Mouse (Mus musculus) heart, adult 2 months (tissue): ENCODE data around the gene Fam25c. TPM values are rescaled to one million over a fixed set of nuclear protein-coding genes. Genes with fewer than 3 reads are reported as not detected.
A peak's percentile ranks its signal among the peaks of the same experiment; 100 is the strongest.

Experiments
- DNase-seq, 2 experiments: peaks; one replicate each; pipeline ENCODE4 v3.0.0; 2021
- H3K27ac ChIP-seq: fragments of 200-600 bp; 2 replicates; pipeline ENCODE4 v1.8.1; 2022
- H3K27me3 ChIP-seq: fragments of 200-500 bp; 2 replicates; pipeline ENCODE4 v1.6.1; 2012; ENCODE audit warnings: mild to moderate bottlenecking, low read length, inconsistent platforms, mixed read lengths; ENCODE audit not compliant: control insufficient read depth, insufficient read depth
- H3K36me3 ChIP-seq: fragments of 200-500 bp; 2 replicates; pipeline ENCODE4 v1.6.1; 2012; ENCODE audit warnings: low read length, inconsistent platforms; ENCODE audit not compliant: control insufficient read depth, insufficient read depth
- H3K4me1 ChIP-seq: fragments of 200-500 bp; 2 replicates; pipeline ENCODE4 v1.6.1; 2011; ENCODE audit warnings: low read length; ENCODE audit not compliant: control insufficient read depth, insufficient read depth
- H3K4me3 ChIP-seq: fragments of 200-600 bp; 2 replicates; pipeline ENCODE4 v1.8.1; 2022
- H3K79me2 ChIP-seq: fragments of 200-500 bp; replicated peaks from 2 replicates; pipeline ENCODE4 v1.6.1; 2012; ENCODE audit warnings: mild to moderate bottlenecking, inconsistent platforms, low read length, moderate library complexity, mixed read lengths; ENCODE audit not compliant: control insufficient read depth, insufficient read depth
- H3K9ac ChIP-seq: fragments of 200-500 bp; 2 replicates; pipeline ENCODE4 v1.6.1; 2012; ENCODE audit warnings: low read depth, mild to moderate bottlenecking, control low read depth, inconsistent platforms, low read length, mixed read lengths
- CTCF ChIP-seq: fragments of 200-600 bp; IDR thresholded peaks from 2 replicates; pipeline ENCODE4 v1.8.1; 2022; ENCODE audit warnings: antibody characterized with exemption, mild to moderate bottlenecking, moderate library complexity
- EP300 ChIP-seq: fragments of 200-500 bp; IDR thresholded peaks from 2 replicates; pipeline ENCODE4 v1.6.1; 2011; ENCODE audit warnings: low read depth, low read length, control low read depth; ENCODE audit not compliant: insufficient read depth
- POLR2A ChIP-seq: fragments of 200-500 bp; IDR thresholded peaks from 2 replicates; pipeline ENCODE4 v1.6.1; 2011; ENCODE audit warnings: mild to moderate bottlenecking, low read depth, low read length, control low read depth; ENCODE audit not compliant: insufficient read depth
- WGBS: fragments of 180-500 bp; shearing (Covaris S2); methylation state at CpG from one replicate; pipeline ENCODE4 v1.1.7; 2018; 5-methylcytosine and 5-hydroxymethylcytosine counted together
- intact Hi-C: fragments of 180-260 bp; cut with DNase I; formaldehyde crosslinking; loops from one replicate; pipeline ENCODE4 v1.15.1; 2025
- long read RNA-seq: library from polyadenylated mRNA; stranded (forward); transcript quantifications from one replicate; pipeline ENCODE4 v2.0.0, GENCODE M21; 2021
- polyA plus RNA-seq: library from polyadenylated mRNA; depleted of rRNA; stranded (reverse); fragments of >200 nt; gene quantifications from 2 replicates; pipeline ENCODE4 v1.2.3, GENCODE M21; 2012; rRNA removed
- total RNA-seq, 2 experiments: library from RNA; stranded (reverse); gene quantifications; 2 replicates each; pipeline ENCODE4 v1.2.3; 2021

Gene Fam25c
- not detected for total RNA-seq
- not detected in 2 replicates for polyA plus RNA-seq
- long read RNA-seq, result 0 reads

DNA sequence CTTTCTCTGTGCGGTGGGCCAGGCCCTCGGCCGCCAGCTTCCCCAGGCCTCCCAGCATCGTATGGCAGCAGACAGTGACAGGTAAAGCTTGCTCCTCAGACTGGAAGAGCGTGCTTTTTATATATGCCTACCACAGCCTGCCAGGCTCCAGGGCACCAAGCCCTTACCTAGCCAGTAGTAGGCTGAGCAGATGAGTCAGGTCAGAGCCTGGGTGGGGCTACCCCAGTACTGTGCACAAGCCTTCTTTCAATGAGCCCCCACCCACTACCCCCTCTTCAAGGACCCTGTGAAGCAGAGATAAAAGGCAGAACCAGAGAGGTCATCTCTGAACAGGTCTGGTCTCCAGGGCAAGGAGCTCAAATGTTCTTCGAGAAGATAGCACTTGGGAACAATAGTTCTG lies at the start of gene Fam25c:
Gene Fam25c, minus strand, starts transcription at position 133 of the 400 bp plus-strand sequence.
- Histone ChIP-seq H3K4me1 (peaks cover 2% of the 10 kb centered on the region; the same call in 1 of the 2 replicates), H3K4me3 (no peak within 1 kb of the TSS), H3K27ac (no peak within 1 kb of the TSS), H3K79me2 (no peaks in the 10 kb centered on the region), H3K27me3 (no peaks in the 10 kb centered on the region), H3K36me3 (no peaks in the 10 kb centered on the region), H3K9ac (no peak within 1 kb of the TSS)
- intact Hi-C loops, result loop anchor here (10.0 kb wide), 1 partner anchor 270 kb away; the partner anchor contains the start of gene Anxa8
- TF ChIP-seq CTCF, result no peak
- WGBS, result 81% methylated on average over 6 of the region's 6 CpGs
- no peak for DNase-seq

DNA sequence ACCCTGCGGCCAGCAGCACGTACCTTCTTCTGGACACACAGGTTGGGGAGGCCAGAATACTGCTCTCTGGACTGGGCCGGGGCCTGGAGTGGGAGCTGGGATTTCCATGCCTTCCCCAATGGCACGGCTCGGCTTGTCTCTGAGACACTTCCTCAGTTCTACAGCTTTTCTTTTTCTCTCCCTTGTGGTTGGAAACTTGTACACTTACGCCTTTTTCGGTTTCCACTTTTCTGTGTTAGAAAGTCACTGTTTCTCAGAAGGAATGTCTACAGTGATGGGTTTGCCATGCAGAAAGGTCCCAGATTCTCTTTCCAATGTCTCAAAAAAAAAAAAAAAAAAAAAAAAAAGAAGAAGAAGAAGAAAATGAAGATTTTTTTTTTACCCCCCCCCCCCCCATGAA lies 48.2 kb upstream of the Fam25c start:
- DNase-seq, result no peak
- no peaks in the 10 kb centered on the region for H3K27me3 ChIP-seq
- no peaks in the 10 kb centered on the region; the same call in 1 of the 2 replicates for H3K4me1 ChIP-seq
- H3K9ac ChIP-seq, result no peak overlapping the region
- peaks cover 4% of the 10 kb centered on the region for H3K36me3 ChIP-seq
- H3K4me3 ChIP-seq, result no peak overlapping the region
- TF ChIP-seq CTCF, result no peak
- TF ChIP-seq EP300, result no peak
- no peak for TF ChIP-seq POLR2A
- no peaks in the 10 kb centered on the region for H3K79me2 ChIP-seq
- no peak overlapping the region for H3K27ac ChIP-seq
- intact Hi-C loops, result no loop called here
- 89% methylated on average over 7 of the region's 7 CpGs for WGBS

DNA sequence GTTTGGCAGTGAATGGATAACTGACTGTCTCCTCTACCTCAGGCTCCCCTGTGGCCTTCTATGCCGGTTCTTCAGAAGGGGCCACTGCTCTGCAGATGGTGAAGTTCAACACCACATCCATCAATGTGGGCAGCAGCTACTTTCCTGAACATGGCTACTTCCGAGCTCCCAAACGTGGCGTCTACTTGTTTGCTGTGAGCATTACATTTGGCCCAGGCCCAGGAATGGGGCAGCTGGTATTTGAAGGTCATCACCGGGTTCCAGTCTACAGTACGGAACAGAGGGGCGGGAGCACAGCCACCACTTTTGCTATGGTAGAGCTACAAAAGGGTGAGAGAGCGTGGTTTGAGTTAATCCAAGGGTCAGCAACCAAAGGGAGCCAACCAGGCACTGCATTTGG lies 47.6 kb upstream of the Fam25c start:
- H3K36me3 ChIP-seq, result peaks cover 4% of the 10 kb centered on the region
- WGBS, result 53% methylated on average over 8 of the region's 8 CpGs

DNA sequence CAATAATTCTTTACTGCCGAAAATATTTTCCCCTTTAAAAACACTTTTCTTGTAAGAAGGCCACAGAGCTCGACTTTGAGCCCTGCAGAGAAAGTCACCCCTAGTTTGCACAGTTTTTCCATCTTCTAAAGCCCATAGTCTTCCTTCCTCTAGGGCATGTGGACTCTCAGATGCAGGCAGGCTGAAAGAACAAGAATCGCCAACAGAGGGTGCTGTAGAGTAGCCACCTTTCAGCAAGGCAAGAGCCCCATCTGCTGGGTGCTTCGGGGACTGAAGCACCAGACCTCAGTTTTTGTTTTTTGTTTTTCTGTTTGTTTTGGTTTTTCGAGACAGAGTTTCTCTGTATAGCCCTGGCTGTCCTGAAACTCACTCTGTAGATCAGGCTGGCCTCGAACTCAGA lies 45.9 kb upstream of the Fam25c start:
- Histone ChIP-seq H3K4me1 (no peaks in the 10 kb centered on the region; the same call in 1 of the 2 replicates), H3K79me2 (no peaks in the 10 kb centered on the region), H3K36me3 (peaks cover 4% of the 10 kb centered on the region; the same call in 1 of the 2 replicates), H3K27ac (no peak overlapping the region), H3K9ac (no peak overlapping the region), H3K27me3 (no peaks in the 10 kb centered on the region), H3K4me3 (no peak overlapping the region)
- peak; percentile 65 to 84 for DNase-seq
- 44% methylated on average over 6 of the region's 6 CpGs for WGBS
- intact Hi-C loops, result loop anchor here (1.0 kb wide), 2 partner anchors 29 to 128 kb away; no protein-coding TSS in a partner anchor
- TF ChIP-seq CTCF (no peak; the same call in none of the 2 replicates), EP300 (peak; percentile 92), POLR2A (no peak)

More for the DNA sequence above, 47.6 kb upstream of the Fam25c start:
- H3K4me3 ChIP-seq, result no peak overlapping the region
- intact Hi-C loops, result no loop called here
- H3K9ac ChIP-seq, result no peak overlapping the region
- no peak for TF ChIP-seq EP300
- TF ChIP-seq POLR2A, result no peak
- no peak for TF ChIP-seq CTCF
- H3K27ac ChIP-seq, result no peak overlapping the region
- no peak for DNase-seq
- no peaks in the 10 kb centered on the region; the same call in 1 of the 2 replicates for H3K4me1 ChIP-seq
- H3K27me3 ChIP-seq, result no peaks in the 10 kb centered on the region
- H3K79me2 ChIP-seq, result no peaks in the 10 kb centered on the region

DNA sequence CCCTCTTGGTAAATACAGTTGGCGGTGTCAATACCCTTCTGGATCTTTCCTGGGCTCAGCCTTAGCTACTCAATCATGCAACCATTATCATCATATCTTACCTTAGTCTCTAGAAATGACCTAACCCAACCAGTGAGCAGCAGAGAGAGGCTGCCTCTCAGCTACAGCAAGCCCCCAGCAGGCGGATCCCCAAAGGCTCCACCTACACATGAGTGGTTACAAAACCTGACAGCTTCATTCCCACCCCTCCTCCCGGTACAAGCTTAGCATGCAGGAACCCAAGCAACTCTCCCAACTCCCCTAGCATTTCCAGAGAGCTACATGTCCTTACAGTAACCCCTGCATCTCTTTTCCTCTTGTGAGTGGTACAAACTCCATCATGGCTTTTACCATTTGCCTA lies 44.8 kb upstream of the Fam25c start:
- Histone ChIP-seq H3K27ac (no peak overlapping the region), H3K4me1 (no peaks in the 10 kb centered on the region; the same call in 1 of the 2 replicates), H3K36me3 (peaks cover 4% of the 10 kb centered on the region; the same call in 1 of the 2 replicates), H3K27me3 (no peaks in the 10 kb centered on the region), H3K4me3 (no peak overlapping the region), H3K79me2 (no peaks in the 10 kb centered on the region), H3K9ac (no peak overlapping the region)
- WGBS, result 78% methylated on average over 3 of the region's 3 CpGs
- TF ChIP-seq POLR2A (no peak), CTCF (no peak), EP300 (no peak)
- intact Hi-C loops, result no loop called here
- DNase-seq, result no peak

DNA sequence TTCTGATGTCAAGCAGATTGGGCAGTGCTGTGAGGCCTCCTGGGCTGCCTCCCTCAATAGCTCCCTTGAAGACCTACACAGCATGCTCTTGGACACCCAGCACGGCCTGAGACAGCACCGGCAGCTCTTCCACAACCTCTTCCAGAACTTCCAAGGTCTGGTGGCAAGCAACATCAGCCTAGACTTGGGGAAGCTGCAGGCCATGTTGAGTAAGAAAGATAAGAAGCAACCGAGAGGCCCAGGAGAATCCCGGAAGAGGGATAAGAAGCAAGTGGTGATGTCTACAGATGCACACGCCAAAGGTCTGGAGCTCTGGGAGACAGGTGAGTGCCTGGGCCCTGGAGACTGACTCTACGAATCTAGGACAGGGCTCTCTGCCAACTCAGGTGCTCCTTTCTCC lies 44.1 kb upstream of the Fam25c start:
- WGBS, result 81% methylated on average over 6 of the region's 6 CpGs
- TF ChIP-seq CTCF, result no peak
- no peak for TF ChIP-seq POLR2A
- TF ChIP-seq EP300, result no peak
- no peak overlapping the region for H3K27ac ChIP-seq
- no peaks in the 10 kb centered on the region; the same call in 1 of the 2 replicates for H3K4me1 ChIP-seq
- intact Hi-C loops, result no loop called here
- no peak for DNase-seq
- no peaks in the 10 kb centered on the region for H3K79me2 ChIP-seq
- peaks cover under 1% of the 10 kb centered on the region; the same call in 1 of the 2 replicates for H3K36me3 ChIP-seq
- no peak overlapping the region for H3K4me3 ChIP-seq
- H3K27me3 ChIP-seq, result no peaks in the 10 kb centered on the region
- no peak overlapping the region for H3K9ac ChIP-seq
